Mouse (Mus musculus) mature B cell (primary cell): ENCODE measurements around the gene Qrfpr.

Experiments used
- in situ Hi-C: fragments of 300-500 bp; cut with MboI; formaldehyde crosslinking; loops from 2 replicates; pipeline ENCODE4 v1.14.3; 2019

Gene Qrfpr

DNA sequence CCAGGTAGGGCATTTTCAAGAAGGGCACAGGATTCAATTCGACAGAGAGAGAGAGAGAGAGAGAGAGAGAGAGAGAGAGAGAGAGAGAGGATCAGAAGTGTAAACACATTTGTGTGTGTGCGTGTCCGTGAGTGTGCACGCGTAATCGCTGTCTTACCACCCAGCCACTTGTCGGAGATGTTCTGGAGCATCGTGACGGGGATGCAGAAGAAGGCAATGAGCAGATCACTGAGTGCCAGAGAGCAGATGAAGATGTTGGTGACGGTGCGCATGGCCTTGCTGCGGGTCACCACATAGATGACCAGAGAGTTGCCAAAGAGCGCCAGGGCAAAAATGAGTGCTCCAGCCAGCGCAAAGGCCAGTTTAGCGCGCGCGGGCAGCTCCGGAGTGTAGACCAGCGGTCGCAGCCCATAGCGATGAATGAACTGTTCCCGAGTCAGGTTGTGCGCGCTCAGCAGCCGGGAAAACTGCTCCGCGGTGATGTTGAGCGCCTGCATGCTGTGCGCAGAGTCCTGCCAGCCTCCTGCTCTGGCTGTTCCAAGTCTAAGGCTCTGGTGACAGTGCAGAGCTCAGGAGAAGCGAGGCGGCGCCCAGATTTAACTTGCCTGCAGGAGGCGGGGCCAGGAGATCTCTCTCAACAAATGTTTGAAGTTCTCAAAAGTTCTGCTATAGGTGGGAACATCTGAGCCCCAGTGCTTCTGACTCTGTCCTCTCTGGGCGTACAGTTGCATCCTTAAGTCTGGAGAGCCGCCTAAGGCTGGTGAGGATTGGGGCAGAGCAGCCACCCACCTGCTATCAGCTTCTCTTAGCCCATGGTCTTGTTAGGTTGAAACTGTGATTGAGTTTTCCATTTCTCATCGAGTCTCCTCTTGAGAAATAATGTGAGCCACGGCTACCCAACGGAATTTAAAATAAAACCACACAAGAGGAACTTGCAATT is at the start of gene Qrfpr:
Gene Qrfpr (minus strand): TSS at position 571 of the 940 bp plus-strand sequence.
- in situ Hi-C loops = no loop called here

DNA sequence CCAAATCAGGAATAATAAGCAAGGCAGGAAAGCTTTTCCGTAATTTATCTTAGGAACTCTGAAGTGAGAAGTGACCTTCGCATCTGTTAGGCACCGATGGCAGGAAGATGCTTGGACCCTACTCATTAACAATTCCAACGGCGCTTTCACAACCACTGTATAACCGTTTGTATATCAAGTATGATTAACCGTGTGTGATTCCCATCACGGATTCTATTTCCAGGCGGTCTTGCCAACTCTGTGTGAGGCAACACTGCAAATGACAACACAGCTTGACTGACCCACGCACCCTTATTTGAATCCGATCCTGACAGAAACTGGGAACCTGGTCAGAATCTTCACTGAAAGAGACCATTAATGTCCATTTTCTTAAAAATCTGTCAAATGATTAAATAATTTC is 41.8 kb upstream of the Qrfpr start:
- in situ Hi-C loops = no loop called here

DNA sequence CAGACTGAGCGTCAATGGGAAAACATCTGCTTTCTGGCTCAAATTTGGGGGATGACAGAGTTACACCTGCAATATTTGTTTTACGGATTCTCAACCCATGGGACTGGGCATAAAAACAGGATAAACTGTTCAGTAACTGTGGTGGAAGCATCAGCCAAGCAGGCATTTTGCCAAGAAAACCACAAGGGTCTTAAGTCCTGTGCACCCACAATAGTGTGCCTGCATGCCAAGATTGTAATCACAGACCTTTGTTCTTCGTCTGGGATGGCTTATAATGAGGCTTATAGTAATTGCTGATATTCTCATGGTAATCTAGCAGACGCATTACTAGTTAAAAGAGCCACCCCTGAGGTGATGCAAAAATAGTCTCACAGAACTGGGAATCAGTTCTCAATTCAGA is 41.2 kb upstream of the Qrfpr start:
- in situ Hi-C loops = no loop called here

DNA sequence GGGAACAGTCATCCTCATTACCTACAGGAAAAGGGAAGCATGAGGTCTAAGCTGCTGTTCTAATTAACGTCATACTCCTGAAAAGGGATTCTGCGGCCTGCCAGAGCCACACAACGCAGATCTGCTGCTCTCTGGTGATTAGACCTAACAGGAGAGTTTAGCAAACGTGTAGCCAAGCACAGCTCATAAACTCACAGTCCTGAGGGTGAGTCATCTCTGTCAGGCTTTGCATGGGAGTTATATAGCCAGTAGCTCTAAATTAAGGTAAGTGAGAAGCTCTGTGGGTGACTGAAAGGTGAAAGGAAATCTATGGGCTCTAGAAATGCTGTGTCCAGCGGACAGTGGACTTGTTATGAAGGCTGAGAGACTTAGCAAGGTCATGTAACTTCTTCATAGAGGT is 28.5 kb upstream of the Qrfpr start:
- in situ Hi-C loops = no loop called here

DNA sequence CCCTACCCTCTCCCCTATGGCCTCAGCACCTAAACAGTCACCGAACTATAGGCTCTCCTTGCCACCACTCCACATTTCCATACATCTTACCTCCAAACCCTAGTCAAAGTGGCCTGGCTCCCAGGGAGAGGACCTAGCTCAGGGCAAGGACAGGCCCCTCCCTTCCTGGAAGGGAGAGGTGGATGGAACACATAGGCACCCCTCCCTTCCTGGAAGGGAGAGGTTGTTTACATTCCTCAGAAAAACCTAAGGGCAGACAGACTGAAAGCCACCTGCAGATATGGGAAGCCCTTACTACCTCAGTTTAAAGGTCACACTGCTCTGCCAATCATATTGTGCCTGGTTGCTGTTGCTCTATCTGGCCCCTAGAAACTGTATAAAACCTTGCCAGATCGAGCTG is 26.3 kb upstream of the Qrfpr start:
- in situ Hi-C loops = no loop called here

DNA sequence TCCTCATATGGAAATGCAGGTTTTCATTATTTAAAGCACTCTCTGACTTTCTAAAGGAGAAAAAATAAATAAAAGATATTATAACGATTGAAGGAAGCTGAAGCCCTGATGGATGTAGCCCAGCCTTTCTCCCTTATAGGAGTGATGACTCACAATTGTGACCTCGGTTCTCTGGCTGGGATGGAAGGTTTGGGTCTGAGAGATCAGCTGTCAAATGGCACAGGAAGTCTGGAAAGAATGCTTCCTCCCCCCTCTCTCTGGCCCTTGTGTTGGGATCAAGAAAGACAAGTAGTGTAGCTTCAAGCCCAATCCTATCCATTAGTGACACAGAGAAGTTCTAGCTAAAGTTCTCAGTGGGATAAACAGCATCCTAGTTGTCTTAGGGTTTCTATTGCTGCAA is 7.8 kb upstream of the Qrfpr start:
- in situ Hi-C loops = no loop called here

DNA sequence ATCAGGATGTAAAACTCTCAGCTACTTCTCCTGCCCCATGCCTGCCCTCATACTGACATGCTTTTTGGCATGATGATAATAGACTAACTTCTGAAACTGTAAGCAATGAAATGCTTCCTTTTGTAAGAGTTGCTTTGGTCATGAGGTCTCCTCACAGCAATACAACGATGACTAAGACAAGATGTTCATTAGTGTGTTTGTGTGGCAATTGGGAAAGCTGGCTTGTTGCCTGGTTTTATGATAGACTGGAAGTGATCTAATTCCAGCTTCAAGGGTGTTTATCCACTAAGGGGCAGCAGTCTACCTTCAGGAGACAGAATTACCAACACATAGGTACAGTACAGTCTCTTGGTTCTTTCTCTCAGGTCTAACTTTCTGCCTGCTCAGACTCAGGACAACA is 5.1 kb upstream of the Qrfpr start:
- in situ Hi-C loops = no loop called here

DNA sequence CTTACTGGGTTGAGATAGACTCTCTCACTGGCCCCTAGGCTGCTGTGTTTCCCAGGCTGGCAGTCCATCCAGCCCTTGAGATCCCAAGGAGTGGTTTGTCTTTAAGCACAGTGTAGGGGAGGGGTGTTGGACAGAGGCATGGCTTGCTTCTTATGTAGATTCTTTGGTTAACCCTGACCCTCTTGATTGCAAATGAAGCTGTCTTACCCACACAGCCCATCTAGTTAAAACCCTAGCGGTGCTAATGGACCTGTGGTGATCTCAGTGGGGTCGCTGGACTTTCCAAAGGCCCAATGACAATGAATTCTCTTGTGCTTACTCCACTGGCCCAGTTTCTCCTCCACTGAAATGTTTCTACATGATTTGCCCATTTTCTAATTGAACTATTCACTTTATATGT is 1.2 kb upstream of the Qrfpr start:
- in situ Hi-C loops = no loop called here

DNA sequence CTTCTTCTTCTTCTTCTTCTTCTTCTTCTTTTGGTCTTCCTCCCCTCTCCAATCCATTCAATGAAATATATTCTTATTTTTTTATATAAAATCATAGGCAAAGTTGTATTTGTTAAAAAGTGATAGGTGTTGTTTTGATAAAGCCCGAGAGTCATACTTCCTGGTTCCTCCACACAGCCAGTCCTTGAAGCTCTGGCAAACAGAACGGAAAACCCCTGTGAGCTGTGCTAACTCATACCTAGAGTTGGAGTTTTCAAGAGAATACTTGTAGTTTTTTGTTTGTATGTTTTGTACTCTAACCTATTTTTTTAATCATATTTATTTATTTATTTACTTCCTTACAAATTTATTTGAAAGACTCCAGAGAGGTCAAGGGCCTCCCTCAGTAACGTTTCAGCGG is 9.4 kb downstream of the Qrfpr start:
- in situ Hi-C loops = no loop called here

DNA sequence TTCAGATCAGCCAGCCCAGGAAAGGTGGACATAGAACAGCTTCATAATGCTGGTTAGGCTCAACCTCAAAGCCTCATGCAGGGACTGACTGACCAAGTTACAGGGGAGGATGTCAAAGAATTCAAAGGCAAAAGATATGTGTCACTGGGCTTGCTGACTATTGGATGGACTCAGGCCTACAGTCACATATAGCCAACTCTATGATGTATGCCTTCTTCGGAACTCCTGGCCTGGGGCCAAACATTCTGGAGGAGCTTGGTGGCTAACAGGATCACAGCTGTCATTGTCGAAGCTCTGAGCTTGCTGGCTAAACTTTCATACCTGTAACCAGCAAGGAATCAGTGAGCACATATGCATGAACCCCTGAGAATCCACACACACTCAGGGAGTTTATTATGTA is 11.2 kb downstream of the Qrfpr start:
- in situ Hi-C loops = no loop called here

DNA sequence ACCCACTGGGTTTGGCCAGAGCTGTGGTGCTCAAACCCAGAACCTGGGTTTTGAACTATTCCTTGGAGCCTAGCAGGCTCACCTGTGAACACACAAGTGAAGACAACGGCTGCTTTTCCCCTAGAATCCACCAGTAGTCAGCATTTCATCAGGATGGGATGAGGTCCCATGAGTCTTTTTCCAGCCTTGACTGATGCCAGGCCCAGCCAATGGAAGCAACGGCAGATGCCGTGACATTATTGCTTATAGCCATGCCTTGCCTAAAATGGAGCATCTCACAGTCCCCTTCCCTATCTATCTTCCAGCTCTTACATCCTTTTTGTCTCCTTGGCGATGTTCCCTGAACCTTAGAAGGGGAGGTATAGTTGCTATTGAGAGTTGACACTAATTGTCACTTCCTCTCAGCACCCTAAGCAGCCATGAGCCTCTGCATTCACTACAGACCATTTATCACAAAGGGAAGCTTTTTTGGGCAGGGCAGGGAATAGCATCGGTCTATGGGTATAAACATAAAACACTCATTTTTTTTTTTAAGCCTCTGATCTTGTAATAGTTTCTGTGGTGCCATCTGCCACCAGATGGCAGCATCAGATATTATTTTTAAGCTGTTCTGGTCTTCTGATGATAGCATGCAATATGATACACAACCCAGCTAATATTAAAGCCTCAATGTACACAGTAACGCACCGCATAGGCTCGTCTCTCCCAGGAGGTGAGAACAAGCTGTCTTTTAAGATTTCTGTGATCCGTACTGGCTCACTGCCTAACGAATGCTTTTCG is 12.1 kb downstream of the Qrfpr start:
- in situ Hi-C loops = no loop called here

DNA sequence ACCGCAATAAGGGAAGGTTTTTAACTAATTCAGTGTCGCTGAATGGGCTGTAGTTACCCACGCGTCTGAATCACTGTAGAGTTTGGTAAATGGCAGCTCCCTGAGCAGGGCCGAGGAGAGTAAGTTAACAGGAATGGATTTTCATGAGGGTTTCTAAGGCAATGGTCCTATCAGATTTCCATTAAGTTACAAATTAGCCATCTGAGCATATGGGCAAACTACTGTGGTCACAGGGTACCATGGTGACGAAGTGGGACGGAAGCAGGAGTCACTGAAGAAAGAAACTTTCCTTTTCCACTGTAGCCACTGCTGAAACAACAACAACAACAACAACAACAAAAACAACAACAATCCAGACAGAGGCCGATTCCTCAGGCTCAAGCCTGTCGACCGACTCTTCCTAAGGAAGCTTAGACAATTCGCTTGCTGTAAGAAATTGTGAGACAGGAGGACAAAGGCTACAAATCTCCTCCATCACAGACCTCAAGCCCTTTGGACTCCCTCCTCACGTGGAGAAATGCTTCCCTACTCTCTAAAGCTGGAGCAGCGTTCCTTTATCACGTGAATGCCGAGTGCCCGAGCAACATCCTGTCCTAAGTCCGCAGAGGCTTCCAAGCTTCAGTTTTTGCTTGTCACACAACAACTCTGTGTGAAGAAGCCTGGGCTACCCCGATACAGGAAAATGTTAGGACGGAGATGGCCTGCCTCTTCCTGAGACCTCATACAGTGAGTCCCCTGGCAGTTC is 14.4 kb downstream of the Qrfpr start:
- in situ Hi-C loops = no loop called here

DNA sequence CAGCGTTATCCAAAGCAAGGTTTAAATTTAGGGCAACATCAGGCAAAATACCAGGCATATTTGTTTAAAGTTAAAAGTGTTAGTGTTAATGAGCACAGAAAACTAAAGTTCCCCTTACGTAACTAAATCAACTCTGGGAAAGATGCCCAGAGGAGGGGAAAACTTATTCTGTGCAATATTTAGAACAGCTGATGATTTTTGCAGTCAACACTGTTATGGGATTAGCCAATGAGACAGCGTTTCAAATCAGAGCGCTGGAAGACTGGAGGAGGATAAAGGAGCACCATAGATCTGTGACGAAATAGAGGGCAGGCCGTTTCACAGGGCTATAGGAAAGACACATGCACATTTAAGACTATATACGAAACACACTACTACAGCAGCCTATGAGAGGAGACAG is 19.2 kb downstream of the Qrfpr start:
- in situ Hi-C loops = no loop called here

DNA sequence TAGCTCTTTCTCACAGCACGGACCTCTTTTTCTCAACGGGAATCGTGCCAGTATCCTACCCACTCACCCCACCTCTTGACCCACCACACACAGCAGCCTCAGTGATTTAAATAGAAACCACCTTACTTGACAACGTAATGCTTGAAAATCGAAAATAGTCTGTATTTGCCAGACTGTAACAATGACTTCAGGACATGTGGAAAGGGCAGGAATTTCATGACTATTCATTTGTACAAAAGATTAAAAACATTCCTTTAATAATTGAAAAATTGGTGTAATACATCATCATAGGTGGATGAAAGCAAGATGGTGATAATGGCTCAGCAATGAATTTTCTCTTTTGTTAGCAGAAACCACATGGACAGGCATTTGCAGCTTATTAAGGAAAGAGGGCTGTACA is 21.0 kb downstream of the Qrfpr start:
- in situ Hi-C loops = no loop called here

DNA sequence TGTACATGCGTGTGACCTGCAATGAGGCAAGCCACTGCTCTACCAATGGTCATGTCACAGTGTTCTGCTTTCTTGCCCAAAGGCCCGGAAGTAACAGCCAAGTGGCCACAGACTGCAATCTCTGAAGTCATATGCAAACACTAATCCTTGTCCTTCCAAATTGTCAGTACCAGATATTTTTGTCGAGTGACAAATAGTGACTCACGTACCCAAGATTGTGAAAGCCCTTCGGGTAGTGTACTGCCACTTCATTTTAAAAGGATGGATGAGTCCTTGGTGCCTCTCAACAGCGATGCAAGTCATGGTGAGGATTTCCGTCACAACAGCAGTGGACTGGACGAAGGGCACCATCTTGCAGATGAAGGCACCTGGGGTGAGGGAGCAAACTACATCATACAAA is 32.9 kb downstream of the Qrfpr start:
- in situ Hi-C loops = no loop called here

DNA sequence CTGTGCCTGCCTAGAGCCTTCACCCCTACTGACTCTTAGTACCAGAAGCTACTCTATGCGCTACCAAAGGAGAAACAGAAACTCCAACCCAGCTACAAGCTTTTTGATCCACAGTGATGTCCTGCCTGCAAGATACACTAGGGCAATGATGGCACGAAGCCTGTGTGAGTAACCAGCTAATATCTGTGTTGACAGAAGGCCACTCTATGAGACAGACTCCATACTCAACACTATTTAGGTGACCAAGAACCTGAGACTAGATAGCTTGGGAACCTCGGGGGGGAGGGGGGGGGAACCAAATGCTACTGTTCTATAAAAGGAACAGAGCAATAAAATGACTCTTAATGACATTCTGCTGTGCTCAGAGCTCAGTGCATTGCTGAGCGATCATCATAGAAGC is 35.6 kb downstream of the Qrfpr start:
- in situ Hi-C loops = no loop called here

DNA sequence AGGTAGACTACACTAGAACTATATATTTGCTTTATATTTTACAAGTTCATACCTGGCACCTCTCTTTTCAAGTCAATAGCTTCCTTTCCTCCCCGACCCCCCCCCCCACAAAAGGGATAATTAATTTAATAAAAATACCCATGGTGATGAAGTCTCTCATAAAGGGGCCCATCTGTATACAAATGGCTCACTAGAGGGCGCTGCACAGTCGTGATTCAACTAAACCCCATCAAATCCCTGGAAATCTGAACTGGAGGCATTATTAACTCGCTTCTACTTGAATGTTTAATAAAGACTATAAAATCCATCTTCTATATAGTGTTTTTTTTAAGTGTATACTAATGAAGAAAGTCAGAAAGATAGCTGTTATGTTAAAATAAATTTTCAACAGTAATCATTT is 40.6 kb downstream of the Qrfpr start:
- in situ Hi-C loops = no loop called here

DNA sequence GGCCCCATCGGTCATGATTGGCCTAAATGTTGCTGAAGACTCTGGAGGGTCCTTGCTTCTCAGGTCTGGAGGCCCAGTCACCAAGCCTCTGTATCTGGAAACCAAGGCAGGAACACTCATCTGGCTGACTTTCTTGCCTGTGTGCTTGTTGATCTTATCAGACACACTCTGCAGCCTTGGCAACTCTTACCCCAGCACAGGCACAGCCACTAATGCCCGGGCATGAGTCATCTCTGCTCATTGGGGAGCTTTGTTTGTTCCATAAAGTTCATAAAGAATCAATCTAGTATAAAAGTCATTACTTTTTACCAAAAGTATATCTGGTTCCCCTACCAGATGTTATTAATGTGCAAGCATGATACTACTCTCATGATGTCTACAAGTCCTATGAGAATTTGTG is 48.4 kb downstream of the Qrfpr start:
- in situ Hi-C loops = no loop called here

DNA sequence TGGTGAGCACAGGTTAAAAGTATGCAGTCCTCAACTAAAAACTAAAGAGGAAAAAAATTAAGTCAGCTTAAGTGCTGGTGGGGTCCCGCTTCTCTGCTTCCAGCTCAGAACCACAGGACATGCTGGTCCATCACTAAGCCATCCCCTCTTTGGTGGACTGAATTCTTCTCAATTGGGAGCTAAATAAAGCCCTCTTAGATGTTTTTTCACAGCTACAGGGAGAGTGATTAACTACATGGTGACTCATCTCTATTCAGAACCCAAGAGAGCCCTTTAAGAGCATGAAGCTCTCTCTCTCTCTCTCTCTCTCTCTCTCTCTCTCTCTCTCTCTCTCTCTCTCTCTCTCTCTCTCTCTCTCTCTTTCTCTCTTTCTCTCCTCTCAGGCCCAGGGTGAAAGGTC is 50.8 kb downstream of the Qrfpr start:
- in situ Hi-C loops = no loop called here

DNA sequence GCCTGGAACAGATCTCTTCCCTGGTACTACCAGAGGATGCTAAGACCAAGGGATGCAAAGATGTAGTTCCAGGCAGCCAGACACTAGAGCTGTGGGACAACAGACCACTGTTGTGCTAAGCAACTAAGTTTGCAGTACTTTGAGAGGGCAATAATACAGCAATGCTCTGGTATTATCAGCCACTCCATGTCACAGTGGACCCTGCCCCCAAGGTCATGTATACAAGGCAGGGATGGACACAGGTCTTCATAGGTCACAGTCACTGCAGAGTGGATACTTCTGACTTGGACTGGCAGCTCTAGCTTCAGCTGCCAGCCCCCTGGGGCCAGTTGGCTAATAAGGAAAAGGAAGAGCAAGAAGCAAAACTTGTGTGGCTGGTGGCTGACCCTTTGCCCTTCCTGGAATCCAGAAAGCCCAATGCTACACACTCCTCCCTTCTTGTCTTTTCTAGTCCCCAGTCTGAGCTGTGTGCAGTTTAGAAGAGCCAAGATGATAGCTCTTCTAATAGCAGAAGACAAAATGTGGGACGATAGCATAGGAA is 51.4 kb downstream of the Qrfpr start:
- in situ Hi-C loops = no loop called here

DNA sequence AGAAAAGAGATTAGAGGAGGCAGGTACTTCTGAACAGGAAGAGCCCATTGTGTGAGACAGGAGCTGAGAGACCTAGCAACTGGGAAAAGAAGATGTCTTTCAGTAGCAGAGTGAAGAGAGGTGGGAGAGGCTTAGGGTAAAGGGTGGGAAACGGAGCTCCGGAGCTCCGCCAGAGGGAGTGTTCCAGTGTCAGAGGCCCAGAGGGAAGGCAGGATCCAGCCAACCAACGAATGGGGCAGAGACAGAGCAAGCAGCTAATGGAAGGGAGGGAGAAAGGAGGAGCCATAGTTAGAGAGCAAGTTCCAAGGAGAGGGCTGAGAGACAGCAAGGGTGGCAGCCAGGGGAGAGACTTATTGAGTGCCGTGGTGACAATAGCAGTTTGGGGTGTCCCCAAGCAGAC is 66.8 kb downstream of the Qrfpr start:
- in situ Hi-C loops = no loop called here
